Mouse (Mus musculus) liver, adult 2 months (tissue): Measurements from ENCODE around the gene Cbarp. TPM values are rescaled to one million over a fixed set of nuclear protein-coding genes. Genes with fewer than 3 reads are reported as not detected.
A peak's percentile ranks its signal among the peaks of the same experiment; 100 is the strongest.

ENCODE experiments used
- DNase-seq: peaks from one replicate; pipeline ENCODE4 v3.0.0-alpha.2; 2011; ENCODE audit warnings: low read depth, low spot score; ENCODE audit errors: extremely low read depth
- H3K27ac ChIP-seq: fragments of 200-500 bp; replicated peaks from 2 replicates; pipeline ENCODE4 v1.5.1; 2012; ENCODE audit warnings: low read depth, mild to moderate bottlenecking, control low read depth, inconsistent platforms, low read length; ENCODE audit not compliant: insufficient read depth
- H3K27me3 ChIP-seq: fragments of 200-500 bp; 2 replicates; pipeline ENCODE4 v1.6.1; 2012; ENCODE audit warnings: mild to moderate bottlenecking, moderate library complexity, low read length, inconsistent platforms; ENCODE audit not compliant: control insufficient read depth, insufficient read depth
- H3K36me3 ChIP-seq: fragments of 200-500 bp; 2 replicates; pipeline ENCODE4 v1.6.1; 2012; ENCODE audit warnings: low read length, inconsistent platforms; ENCODE audit not compliant: control insufficient read depth, insufficient read depth
- H3K4me1 ChIP-seq: fragments of 200-500 bp; 2 replicates; pipeline ENCODE4 v1.6.1; 2011; ENCODE audit warnings: low read length; ENCODE audit not compliant: control insufficient read depth, insufficient read depth
- H3K4me3 ChIP-seq: fragments of 200-500 bp; 2 replicates; pipeline ENCODE4 v1.5.1; 2011; ENCODE audit warnings: low read depth, mild to moderate bottlenecking, control low read depth, low read length, moderate library complexity; ENCODE audit not compliant: insufficient read depth
- H3K79me2 ChIP-seq: fragments of 200-500 bp; 2 replicates; pipeline ENCODE4 v1.6.1; 2012; ENCODE audit warnings: inconsistent platforms, mild to moderate bottlenecking, low read length, moderate library complexity; ENCODE audit not compliant: control insufficient read depth, insufficient read depth
- H3K9ac ChIP-seq: fragments of 200-500 bp; 2 replicates; pipeline ENCODE4 v1.6.1; 2012; ENCODE audit warnings: low read depth, mild to moderate bottlenecking, control low read depth, inconsistent platforms, low read length
- CTCF ChIP-seq: fragments of 200-500 bp; IDR thresholded peaks from 2 replicates; pipeline ENCODE4 v1.5.1; 2011; ENCODE audit warnings: low read depth, low read length, control low read depth
- POLR2A ChIP-seq: fragments of 200-500 bp; IDR thresholded peaks from 2 replicates; pipeline ENCODE4 v1.6.1; 2011; ENCODE audit warnings: low read length, control low read depth; ENCODE audit not compliant: insufficient read depth; ENCODE audit errors: extremely low read depth
- WGBS: fragments of 180-500 bp; shearing (Covaris S2); methylation state at CpG from one replicate; pipeline ENCODE4 v1.1.7; 2018; 5-methylcytosine and 5-hydroxymethylcytosine counted together
- polyA plus RNA-seq: library from polyadenylated mRNA; depleted of rRNA; stranded (reverse); fragments of >200 nt; gene quantifications from 2 replicates; pipeline ENCODE4 v1.2.3, GENCODE M21; 2012
- total RNA-seq: library from RNA; depleted of rRNA; stranded (reverse); fragments of >200 nt; gene quantifications from 2 replicates; pipeline ENCODE4 v1.2.3, GENCODE M21; 2014

The Cbarp gene
- total and polyA plus RNA-seq, 2 experiments, result 0.55 to 1.2 TPM

DNA sequence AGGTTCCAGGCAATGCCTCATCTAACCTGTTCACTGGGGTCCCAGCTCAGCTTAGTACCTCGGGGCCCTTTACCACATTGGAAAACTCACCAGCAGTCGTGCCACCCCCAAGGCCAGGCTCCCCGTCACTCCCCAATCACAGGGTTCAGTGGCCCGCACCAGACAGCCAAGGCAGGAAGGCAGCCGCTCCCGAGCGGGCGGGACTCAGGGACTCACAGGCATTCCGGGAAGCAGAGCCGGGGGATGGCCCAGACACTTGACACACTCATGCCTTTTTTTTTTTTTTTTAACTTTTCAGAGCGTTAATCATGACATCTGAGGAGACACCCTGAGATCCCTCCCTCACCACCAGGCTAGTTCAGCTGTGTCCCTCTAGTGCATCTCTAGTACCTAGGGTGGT, 39.7 kb downstream of the Cbarp start:
- H3K27ac ChIP-seq, result peak overlapping the region; percentile 91
- no peaks in the 10 kb centered on the region for H3K27me3 ChIP-seq
- H3K4me3 ChIP-seq, result peak overlapping the region; percentile 99
- peak overlapping the region; percentile 99 for H3K9ac ChIP-seq
- no peaks in the 10 kb centered on the region for H3K36me3 ChIP-seq
- H3K4me1 ChIP-seq, result peaks cover 46% of the 10 kb centered on the region
- TF ChIP-seq CTCF (no peak), POLR2A (no peak)
- H3K79me2 ChIP-seq, result peaks cover 51% of the 10 kb centered on the region
- 2% methylated on average over 11 of the region's 11 CpGs for WGBS
- DNase-seq, result no peak

DNA sequence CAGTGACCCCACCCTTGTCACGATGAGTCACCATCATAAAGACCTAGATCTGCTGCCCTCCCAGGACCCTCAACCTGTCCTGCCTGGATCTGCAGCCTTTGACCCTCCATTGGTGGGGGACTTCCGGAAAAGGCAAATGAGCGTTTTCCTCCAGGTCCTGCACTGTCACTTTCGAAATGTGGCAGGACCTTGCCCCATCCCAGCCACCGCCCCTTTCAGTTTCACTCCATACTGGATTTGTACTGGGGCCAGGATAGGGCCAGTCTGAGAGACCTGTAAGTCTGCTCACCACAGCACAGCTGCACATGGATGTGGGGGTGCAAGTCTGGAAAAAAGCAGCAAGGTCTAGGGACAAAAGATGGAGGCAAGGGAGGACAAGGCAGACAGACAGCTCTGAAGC, 42.0 kb downstream of the Cbarp start:
- Histone ChIP-seq H3K27me3 (no peaks in the 10 kb centered on the region), H3K27ac (peak overlapping the region; percentile 91), H3K4me3 (no peak overlapping the region), H3K9ac (peak overlapping the region; percentile 7; the same call in 1 of the 2 replicates), H3K36me3 (no peaks in the 10 kb centered on the region), H3K4me1 (peaks cover 63% of the 10 kb centered on the region), H3K79me2 (peaks cover 61% of the 10 kb centered on the region)
- 10% methylated on average over 5 of the region's 5 CpGs for WGBS
- no peak for TF ChIP-seq CTCF
- no peak for TF ChIP-seq POLR2A
- DNase-seq, result peak; percentile 83

- peaks cover 72% of the 10 kb centered on the region for H3K79me2 ChIP-seq
- H3K4me1 ChIP-seq, result peaks cover 74% of the 10 kb centered on the region
- H3K9ac ChIP-seq, result no peak overlapping the region
- no peak overlapping the region for H3K4me3 ChIP-seq
- TF ChIP-seq CTCF, result no peak
- no peak for TF ChIP-seq POLR2A
- DNase-seq, result no peak
- H3K36me3 ChIP-seq, result no peaks in the 10 kb centered on the region
- no peak overlapping the region; the same call in 1 of the 2 replicates for H3K27ac ChIP-seq
- no peaks in the 10 kb centered on the region for H3K27me3 ChIP-seq
- 19% methylated on average over 7 of the region's 7 CpGs for WGBS
These were observed 43.4 kb downstream of the Cbarp start for GRCm38 (mm10) chr10:80097275-80097674.

DNA sequence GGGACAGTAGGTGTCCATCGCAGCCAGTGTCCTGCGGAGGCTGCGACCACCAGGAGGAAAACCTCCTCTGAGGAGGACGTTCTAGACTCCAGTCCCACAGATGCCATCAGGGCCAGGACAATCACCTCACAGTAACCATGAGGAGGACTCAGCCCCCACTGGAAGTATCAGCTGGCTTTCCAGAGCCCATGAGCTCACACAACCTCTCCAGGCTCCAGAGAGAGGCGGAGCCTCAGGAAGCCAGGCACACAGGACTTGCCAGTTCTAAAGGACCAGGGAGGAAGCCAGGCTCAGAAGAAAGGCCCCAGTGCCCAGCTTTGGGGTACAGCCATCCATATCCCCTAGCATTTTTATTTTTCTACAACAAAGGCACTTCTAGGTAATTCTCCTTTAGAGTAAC, 45.1 kb downstream of the Cbarp start:
- no peaks in the 10 kb centered on the region for H3K27me3 ChIP-seq
- TF ChIP-seq CTCF, result no peak
- no peak for TF ChIP-seq POLR2A
- H3K36me3 ChIP-seq, result no peaks in the 10 kb centered on the region
- WGBS, result 66% methylated on average over 5 of the region's 5 CpGs
- peak overlapping the region; percentile 80 for H3K27ac ChIP-seq
- H3K79me2 ChIP-seq, result peaks cover 75% of the 10 kb centered on the region
- no peak overlapping the region for H3K4me3 ChIP-seq
- DNase-seq, result no peak
- H3K9ac ChIP-seq, result peak overlapping the region; percentile 39
- H3K4me1 ChIP-seq, result peaks cover 83% of the 10 kb centered on the region

DNA sequence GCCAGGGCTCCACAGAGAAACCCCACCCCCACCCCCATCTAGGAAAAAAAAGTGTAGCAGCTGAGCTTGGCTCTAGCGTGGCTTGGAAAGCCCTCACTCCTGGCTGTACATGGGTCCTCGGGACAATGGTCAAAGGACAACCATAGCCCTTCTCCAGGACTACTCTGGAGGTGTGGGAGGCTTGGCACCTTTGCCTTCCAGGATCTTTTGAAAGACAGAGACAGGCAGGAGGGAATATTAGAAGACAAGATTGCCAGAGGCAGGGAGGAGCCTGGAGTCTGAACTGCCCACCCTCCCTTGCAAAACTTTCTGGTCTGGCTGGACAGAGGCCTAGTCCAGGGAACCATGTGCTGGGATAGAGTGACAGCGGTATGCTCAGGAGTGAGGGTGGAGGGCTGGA, 46.0 kb downstream of the Cbarp start:
- peaks cover 82% of the 10 kb centered on the region for H3K4me1 ChIP-seq
- peaks cover 75% of the 10 kb centered on the region for H3K79me2 ChIP-seq
- H3K9ac ChIP-seq, result peak overlapping the region; percentile 39
- no peak overlapping the region for H3K4me3 ChIP-seq
- H3K27ac ChIP-seq, result peak overlapping the region; percentile 80
- H3K36me3 ChIP-seq, result no peaks in the 10 kb centered on the region
- 19% methylated on average over 3 of the region's 3 CpGs for WGBS
- no peak for TF ChIP-seq CTCF
- TF ChIP-seq POLR2A, result no peak
- DNase-seq, result peak; percentile 88
- no peaks in the 10 kb centered on the region for H3K27me3 ChIP-seq

- peaks cover 81% of the 10 kb centered on the region for H3K4me1 ChIP-seq
- H3K4me3 ChIP-seq, result no peak overlapping the region; the same call in 1 of the 2 replicates
- H3K27me3 ChIP-seq, result no peaks in the 10 kb centered on the region
- no peak for TF ChIP-seq CTCF
- TF ChIP-seq POLR2A, result no peak
- peaks cover 75% of the 10 kb centered on the region for H3K79me2 ChIP-seq
- H3K36me3 ChIP-seq, result no peaks in the 10 kb centered on the region
- peak; percentile 98 for DNase-seq
- peak overlapping the region; percentile 80 for H3K27ac ChIP-seq
- peak overlapping the region; percentile 8; the same call in 1 of the 2 replicates for H3K9ac ChIP-seq
- 24% methylated on average over 6 of the region's 6 CpGs for WGBS
These were observed 46.5 kb downstream of the Cbarp start for GRCm38 (mm10) chr10:80094085-80094484.
